Mouse (Mus musculus): ENCODE measurements at regions not wholly inside any gene's neighbourhood (a gene's known extent, or its start where the extent isn't known, plus 50 kb on each side); places are given as distances from the start of the nearest gene placed in this dataset.
A peak's percentile ranks its signal among the peaks of the same experiment; 100 is the strongest.

DNA sequence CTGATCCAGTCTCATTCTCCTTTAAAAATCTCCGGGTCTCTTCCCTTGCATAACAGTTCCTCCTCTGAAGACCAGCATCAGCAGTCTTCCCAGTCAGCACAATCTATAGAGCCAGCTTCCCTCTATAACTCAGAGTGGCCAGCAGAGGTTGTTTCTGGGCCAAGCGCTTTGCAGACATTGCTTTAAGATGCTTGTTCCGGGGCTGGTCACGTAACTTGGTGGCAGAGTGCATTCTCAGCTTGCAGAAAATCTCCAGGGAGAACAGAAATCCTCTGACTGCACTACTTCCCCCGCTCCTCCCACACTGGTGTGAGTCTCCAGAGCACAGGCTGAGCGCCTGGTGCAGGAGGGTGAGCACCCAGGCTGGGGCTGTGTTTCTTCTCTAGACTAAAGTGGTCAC is 91.8 kb upstream of the Dhrs4 start:
- Histone ChIP-seq H3K27me3 (ENCODE audit: insufficient read depth, low read length) (no peaks in the 10 kb centered on the region), H3K4me3 (ENCODE audit: low read length) (no peak overlapping the region), H3K36me3 (ENCODE audit: insufficient read depth, low read length) (no peaks in the 10 kb centered on the region), H3K9ac (replicated peaks; ENCODE audit: low read length) (no peak overlapping the region), H3K4me2 (ENCODE audit: low read depth, low read length) (0 out of 2 replicates have a peak overlapping the region, but pooled peaks have one; percentile 25), H3K27ac (no peak overlapping the region), H3K4me1 (ENCODE audit: insufficient read depth, low read length) (no peaks in the 10 kb centered on the region), H3K9me3 (ENCODE audit: low read length) (no peaks in the 10 kb centered on the region)
- DNase-seq (ENCODE audit: low spot score) (peak; percentile 64), ATAC-seq (peak; percentile 67; the same call in 1 of the 2 replicates)
- peak; percentile 25; the same call in 1 of the 2 replicates for TF ChIP-seq CTCF (IDR thresholded peaks at IDR 0.05; ENCODE audit: low read depth)
- WGBS: 33% methylated on average over 6 of the region's 6 CpGs

GRCm38 (mm10) chr14:55387378-55387777 is 91.2 kb upstream of the Dhrs4 start:
- Histone ChIP-seq H3K9ac (replicated peaks; ENCODE audit: low read length) (no peak overlapping the region), H3K27me3 (ENCODE audit: insufficient read depth, low read length) (no peaks in the 10 kb centered on the region), H3K9me3 (ENCODE audit: low read length) (no peaks in the 10 kb centered on the region), H3K4me2 (ENCODE audit: low read depth, low read length) (no peak overlapping the region), H3K4me3 (ENCODE audit: low read length) (no peak overlapping the region), H3K4me1 (ENCODE audit: insufficient read depth, low read length) (no peaks in the 10 kb centered on the region), H3K27ac (no peak overlapping the region), H3K36me3 (ENCODE audit: insufficient read depth, low read length) (no peaks in the 10 kb centered on the region)
- ATAC-seq: no peak
- DNase-seq (ENCODE audit: low spot score): no peak
- WGBS: 57% methylated on average over 6 of the region's 6 CpGs
- no peak for TF ChIP-seq CTCF (IDR thresholded peaks at IDR 0.05; ENCODE audit: low read depth)

DNA sequence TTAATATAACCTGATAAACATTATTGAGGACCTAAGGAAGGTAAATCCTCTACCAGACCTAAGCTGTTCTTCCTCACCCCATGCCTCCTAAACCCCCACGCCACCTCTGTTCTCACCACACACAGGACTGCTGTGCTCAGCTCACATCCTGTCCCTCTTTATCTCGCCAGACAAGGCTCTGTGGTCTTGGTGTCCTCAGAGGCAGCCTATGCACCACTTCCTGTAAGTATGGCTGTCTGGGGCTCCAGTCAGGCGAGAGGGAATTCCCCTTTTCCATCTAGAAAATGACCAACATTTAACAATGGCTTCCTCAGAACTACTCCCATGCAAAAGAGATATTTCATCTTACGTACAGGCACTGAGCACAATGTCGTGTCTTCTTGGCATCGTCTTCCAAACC is 86.2 kb upstream of the Dhrs4 start:
- Histone ChIP-seq H3K27me3 (ENCODE audit: insufficient read depth, low read length) (no peaks in the 10 kb centered on the region), H3K27ac (no peak overlapping the region), H3K4me2 (ENCODE audit: low read depth, low read length) (no peak overlapping the region), H3K9me3 (ENCODE audit: low read length) (no peaks in the 10 kb centered on the region), H3K4me3 (ENCODE audit: low read length) (no peak overlapping the region), H3K9ac (replicated peaks; ENCODE audit: low read length) (no peak overlapping the region), H3K4me1 (ENCODE audit: insufficient read depth, low read length) (no peaks in the 10 kb centered on the region), H3K36me3 (ENCODE audit: insufficient read depth, low read length) (no peaks in the 10 kb centered on the region)
- 83% methylated on average over 6 of the region's 6 CpGs for WGBS
- DNase-seq (ENCODE audit: low spot score): no peak
- ATAC-seq: no peak
- no peak for TF ChIP-seq CTCF (IDR thresholded peaks at IDR 0.05; ENCODE audit: low read depth)

DNA sequence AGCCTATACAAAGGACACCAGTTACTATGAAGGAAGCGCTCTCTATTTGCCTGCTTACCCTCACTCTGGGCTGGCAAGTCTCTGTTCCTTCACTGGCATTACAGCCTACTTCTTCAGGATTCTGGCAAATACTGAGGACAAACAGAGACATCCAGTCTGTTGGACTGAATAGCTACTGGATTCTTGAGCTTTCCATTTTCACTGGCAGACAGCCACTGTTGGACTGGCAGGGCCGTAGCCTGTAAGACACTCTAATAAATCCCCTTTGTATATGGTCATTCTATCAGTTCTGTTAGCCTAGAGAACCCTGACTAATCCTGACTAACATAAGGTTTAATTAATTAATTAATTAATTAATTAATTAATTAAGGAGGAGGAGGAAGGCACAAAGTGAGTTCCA is 72.4 kb upstream of the Dhrs4 start:
- Histone ChIP-seq H3K27ac (no peak overlapping the region), H3K4me2 (ENCODE audit: low read depth, low read length) (no peak overlapping the region), H3K36me3 (ENCODE audit: insufficient read depth, low read length) (no peaks in the 10 kb centered on the region), H3K9ac (replicated peaks; ENCODE audit: low read length) (no peak overlapping the region), H3K4me1 (ENCODE audit: insufficient read depth, low read length) (no peaks in the 10 kb centered on the region), H3K4me3 (ENCODE audit: low read length) (no peak overlapping the region), H3K9me3 (ENCODE audit: low read length) (no peaks in the 10 kb centered on the region), H3K27me3 (ENCODE audit: insufficient read depth, low read length) (no peaks in the 10 kb centered on the region)
- TF ChIP-seq CTCF (IDR thresholded peaks at IDR 0.05; ENCODE audit: low read depth): no peak
- peak; percentile 28 for DNase-seq (ENCODE audit: low spot score)
- WGBS: 61% methylated on average over 2 of the region's 2 CpGs
- ATAC-seq: no peak

Measured in hindbrain, postnatal 0 days (tissue).